Mouse (Mus musculus) small intestine, adult 2 months (tissue): ENCODE measurements around the gene Rsu1. TPM values are rescaled to one million over a fixed set of nuclear protein-coding genes. Genes with fewer than 3 reads are reported as not detected.

Experiments used
- H3K27ac ChIP-seq: fragments of 200-500 bp; 2 replicates; pipeline ENCODE4 v1.5.1; 2012; ENCODE audit warnings: low read depth, low read length, control low read depth, inconsistent platforms; ENCODE audit not compliant: insufficient read depth
- H3K27me3 ChIP-seq: fragments of 200-500 bp; 2 replicates; pipeline ENCODE4 v1.6.1; 2012; ENCODE audit warnings: mild to moderate bottlenecking, moderate library complexity, low read length, inconsistent platforms; ENCODE audit not compliant: control insufficient read depth, insufficient read depth
- H3K36me3 ChIP-seq: fragments of 200-500 bp; 2 replicates; pipeline ENCODE4 v1.6.1; 2012; ENCODE audit warnings: mild to moderate bottlenecking, low read length, control low read depth, inconsistent platforms; ENCODE audit not compliant: control insufficient read depth, insufficient read depth
- H3K4me1 ChIP-seq: fragments of 200-500 bp; 2 replicates; pipeline ENCODE4 v1.6.1; 2012; ENCODE audit warnings: low read length, inconsistent platforms, mixed read lengths; ENCODE audit not compliant: control insufficient read depth, insufficient read depth, insufficient read length
- H3K4me3 ChIP-seq: fragments of 200-500 bp; 2 replicates; pipeline ENCODE4 v1.5.1; 2012; ENCODE audit warnings: low read depth, mild to moderate bottlenecking, control low read depth, inconsistent platforms, low read length, moderate library complexity
- CTCF ChIP-seq: fragments of 200-500 bp; IDR thresholded peaks from 2 replicates; pipeline ENCODE4 v1.5.1; 2012; ENCODE audit warnings: low read depth, mild to moderate bottlenecking, control low read depth, inconsistent platforms, low read length, moderate library complexity, mixed read lengths; ENCODE audit not compliant: insufficient replicate concordance, insufficient read length; ENCODE audit errors: extremely low read depth
- POLR2A ChIP-seq: fragments of 200-500 bp; IDR thresholded peaks from 2 replicates; pipeline ENCODE4 v1.6.1; 2012; ENCODE audit warnings: low read depth, mild to moderate bottlenecking, control low read depth, inconsistent platforms, low read length, moderate library complexity
- WGBS: fragments of 180-500 bp; shearing (Covaris S2); methylation state at CpG from one replicate; pipeline ENCODE4 v1.1.7; 2018; 5-methylcytosine and 5-hydroxymethylcytosine counted together
- polyA plus RNA-seq: library from polyadenylated mRNA; depleted of rRNA; stranded (reverse); fragments of >200 nt; gene quantifications from 2 replicates; pipeline ENCODE4 v1.2.3, GENCODE M21; 2012; rRNA removed

Rsu1 gene
- polyA plus RNA-seq, 1 experiment, result 21.0 TPM

DNA sequence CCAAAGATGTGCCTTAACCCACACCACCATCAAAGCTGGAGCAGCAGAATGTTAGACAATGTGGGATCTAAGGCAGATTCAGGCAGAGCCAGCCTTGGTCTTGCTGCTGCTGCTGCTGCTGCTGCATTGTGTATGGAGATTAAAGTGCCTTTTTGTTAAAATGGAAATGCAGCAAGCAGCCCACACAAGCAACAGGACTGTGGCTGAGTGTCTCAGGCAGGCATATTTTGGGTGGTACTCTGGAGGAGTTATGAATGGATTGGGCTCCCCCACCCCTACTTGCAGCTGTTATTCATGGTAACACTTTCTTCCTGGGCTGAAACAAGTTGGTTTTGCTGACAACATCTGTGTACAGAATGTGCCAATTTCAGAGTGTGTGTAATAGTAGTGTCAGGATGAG lies 199.0 kb downstream of the Rsu1 start:
- Histone ChIP-seq H3K4me1 (no peaks in the 10 kb centered on the region), H3K27ac (no peak overlapping the region), H3K4me3 (no peak overlapping the region), H3K36me3 (0 out of 2 replicates have a peak, but pooled peaks cover 3% of the 10 kb centered on the region), H3K27me3 (no peaks in the 10 kb centered on the region)
- TF ChIP-seq POLR2A, result no peak
- TF ChIP-seq CTCF, result no peak

DNA sequence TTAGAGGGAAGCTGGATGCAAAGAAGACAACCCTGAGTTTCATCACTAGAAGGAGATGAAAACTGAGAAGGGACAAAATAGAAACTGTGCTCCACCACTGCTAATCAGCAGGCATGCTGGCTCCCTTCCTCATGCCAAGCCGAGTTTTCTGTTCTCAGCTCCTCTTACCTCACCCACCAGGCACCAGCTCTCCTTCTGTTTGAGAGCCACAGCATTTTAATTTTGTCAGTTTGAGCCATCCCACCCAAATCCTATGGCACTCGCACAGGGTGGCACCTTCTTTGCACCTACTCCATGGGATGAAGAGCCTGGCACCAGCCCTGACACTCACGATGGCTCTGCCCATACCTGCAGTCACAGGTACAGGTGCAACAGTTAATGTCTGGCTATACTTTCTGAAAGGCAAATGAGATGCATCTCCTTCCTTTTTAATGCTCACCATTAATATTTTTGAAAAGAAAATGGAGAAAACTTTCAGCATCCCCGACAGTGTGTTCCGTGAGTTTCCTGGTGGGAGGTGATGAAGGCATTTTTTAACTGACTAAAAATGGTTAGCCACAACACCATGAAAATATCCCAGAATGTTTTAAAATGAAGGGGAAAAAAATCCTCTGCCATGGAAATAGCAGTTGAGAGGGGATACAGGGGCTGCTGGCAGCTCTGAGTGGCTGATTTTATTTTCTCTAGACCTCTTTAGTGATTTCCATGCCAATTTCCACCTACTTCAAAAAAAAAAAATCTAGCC lies 210.6 kb downstream of the Rsu1 start:
- no peaks in the 10 kb centered on the region for H3K27me3 ChIP-seq
- H3K4me3 ChIP-seq, result no peak overlapping the region
- no peaks in the 10 kb centered on the region for H3K36me3 ChIP-seq
- WGBS, result 84% methylated on average over 5 of the region's 5 CpGs
- no peak for TF ChIP-seq CTCF
- TF ChIP-seq POLR2A, result no peak
- H3K4me1 ChIP-seq, result no peaks in the 10 kb centered on the region
- no peak overlapping the region for H3K27ac ChIP-seq

DNA sequence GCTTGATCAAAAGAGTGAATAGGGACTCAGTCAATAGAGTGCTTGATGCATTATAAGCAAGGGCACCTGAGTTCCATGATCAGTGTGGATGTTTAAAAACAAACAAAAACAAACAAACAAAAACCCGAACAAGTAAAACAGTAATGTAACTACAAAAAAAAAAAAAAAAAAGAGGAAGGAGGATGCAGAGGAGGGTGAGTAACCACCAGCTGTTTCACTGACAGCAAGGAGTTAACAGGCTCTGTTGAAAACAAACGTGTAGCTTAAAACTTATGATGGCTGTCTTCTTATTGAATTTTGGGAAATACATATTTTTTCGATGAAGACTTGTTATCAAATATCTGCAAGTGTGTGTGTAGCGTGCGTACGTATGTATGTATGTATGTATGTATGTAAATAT lies 222.6 kb downstream of the Rsu1 start:
- Histone ChIP-seq H3K4me1 (no peaks in the 10 kb centered on the region; the same call in 1 of the 2 replicates), H3K4me3 (no peak overlapping the region), H3K36me3 (no peaks in the 10 kb centered on the region), H3K27me3 (no peaks in the 10 kb centered on the region), H3K27ac (no peak overlapping the region)
- WGBS, result 81% methylated on average over 6 of the region's 6 CpGs
- TF ChIP-seq POLR2A, result no peak
- TF ChIP-seq CTCF, result no peak

DNA sequence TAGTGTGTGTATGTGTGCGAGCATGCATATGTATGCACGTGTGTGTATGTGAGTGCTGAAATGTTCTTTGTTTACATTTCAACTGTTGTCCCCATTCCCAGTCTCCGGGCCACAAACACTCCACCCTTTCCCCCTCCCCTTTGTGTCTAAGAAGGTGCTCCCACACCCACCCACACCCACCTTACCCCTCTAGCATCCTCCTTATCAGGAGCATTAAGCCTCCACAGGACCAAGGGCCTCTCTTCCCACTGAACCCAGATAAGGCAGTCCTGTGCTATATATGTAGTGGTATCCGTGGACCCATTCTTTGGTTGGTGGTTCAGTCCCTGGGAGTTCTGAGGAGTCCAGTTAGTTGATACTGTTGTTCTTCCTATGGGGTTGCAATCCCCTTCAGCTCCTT lies 226.7 kb downstream of the Rsu1 start:
- 83% methylated on average over 4 of the region's 4 CpGs for WGBS
- H3K27ac ChIP-seq, result no peak overlapping the region
- TF ChIP-seq POLR2A (no peak), CTCF (no peak)
- H3K27me3 ChIP-seq, result no peaks in the 10 kb centered on the region
- H3K4me1 ChIP-seq, result peaks cover 5% of the 10 kb centered on the region; the same call in 1 of the 2 replicates
- no peaks in the 10 kb centered on the region for H3K36me3 ChIP-seq
- H3K4me3 ChIP-seq, result no peak overlapping the region

DNA sequence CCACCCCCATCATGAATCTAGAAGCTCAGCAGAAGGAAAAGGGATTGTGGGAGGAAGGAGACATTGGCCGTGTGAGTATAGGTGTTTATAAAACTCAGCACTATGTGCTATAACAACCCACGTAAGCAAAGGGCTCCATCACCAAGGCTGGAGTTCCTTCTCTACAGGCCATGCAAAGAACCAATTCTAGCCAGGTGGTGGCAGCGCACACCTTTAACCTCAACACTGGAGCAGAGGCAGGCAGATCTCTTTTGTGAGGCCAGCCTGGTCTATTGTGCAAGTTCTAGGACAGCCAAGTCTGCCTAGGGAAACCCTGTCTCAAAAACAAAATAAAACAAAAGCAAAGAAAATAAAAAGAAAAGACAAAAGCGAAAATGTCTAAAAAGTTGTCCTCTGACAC lies 231.4 kb downstream of the Rsu1 start:
- 84% methylated on average over 4 of the region's 4 CpGs for WGBS
- Histone ChIP-seq H3K27me3 (no peaks in the 10 kb centered on the region), H3K27ac (no peak overlapping the region), H3K36me3 (no peaks in the 10 kb centered on the region), H3K4me3 (no peak overlapping the region), H3K4me1 (peaks cover 5% of the 10 kb centered on the region; the same call in 1 of the 2 replicates)
- TF ChIP-seq POLR2A (no peak), CTCF (no peak)

DNA sequence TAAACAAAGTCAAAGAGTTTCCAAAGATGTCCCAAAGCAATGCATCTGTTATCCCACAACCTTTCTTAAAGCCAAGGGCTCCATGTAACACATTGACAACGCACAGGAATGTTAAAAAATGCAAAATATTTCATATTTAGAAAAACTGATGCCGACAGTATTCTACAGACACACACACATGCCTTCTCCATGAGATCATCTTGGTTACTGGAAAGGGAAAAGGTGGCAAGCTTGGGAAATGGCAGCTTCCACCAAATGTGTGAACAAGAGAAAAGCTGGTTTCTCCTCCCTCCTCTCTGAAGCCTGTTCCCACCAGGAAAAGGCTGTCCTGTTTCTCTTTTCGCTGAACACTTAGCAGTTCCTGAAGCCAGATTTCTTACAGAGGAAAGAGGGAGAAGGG lies 232.4 kb downstream of the Rsu1 start:
- Histone ChIP-seq H3K36me3 (no peaks in the 10 kb centered on the region), H3K27me3 (no peaks in the 10 kb centered on the region), H3K4me1 (peaks cover 5% of the 10 kb centered on the region; the same call in 1 of the 2 replicates), H3K27ac (no peak overlapping the region), H3K4me3 (no peak overlapping the region)
- WGBS, result 61% methylated on average over 3 of the region's 3 CpGs
- TF ChIP-seq POLR2A, result no peak
- TF ChIP-seq CTCF, result no peak

Other genes starting within 250 kb of the Rsu1 start
- gene Cubn, start 220.4 kb upstream of the Rsu1 start, polyA plus RNA-seq, result 0.24 and 29.7 TPM in 2 replicates